Mouse (Mus musculus) embryonic fibroblast, embryonic 13.5 days (primary cell): ENCODE data around the gene Spa17.

Experiments used
- CTCF ChIP-seq: IDR thresholded peaks from 2 replicates; pipeline ENCODE4 v1.5.1; 2011; ENCODE audit warnings: mild to moderate bottlenecking, control low read depth, low read length, moderate library complexity, borderline replicate concordance; ENCODE audit not compliant: insufficient read depth
- POLR2A ChIP-seq: IDR thresholded peaks from 2 replicates; pipeline ENCODE4 v1.6.1; 2011; ENCODE audit warnings: low read depth, mild to moderate bottlenecking, control low read depth, low read length, moderate library complexity

GRCm38 (mm10) chr9:37656439-37656881 is 42.9 kb upstream of the Spa17 start:
- TF ChIP-seq POLR2A = no peak
- TF ChIP-seq CTCF = no peak
